ENCODE assay signal across 9 mouse cellular contexts in genomic region chr15:78254751-78255150, GRCm38 (mm10). TPM values are rescaled to one million over a fixed set of nuclear protein-coding genes. Genes with fewer than 3 reads are reported as not detected.
DNase-seq lines count a peak whose midpoint lies in the region; ATAC-seq and TF ChIP-seq lines count a peak whose summit lies in the region.
"Had no signal": no experiment of that assay in that cellular context is flagged by ENCODE, and none has a peak within 500 bp of the region (broad histone marks: within the 10 kb centered on the region; RNA-seq: fewer than 3 reads in every experiment).

No protein-coding gene starts in this region.

- no peaks in the 10 kb centered on the region for H3K27me3 ChIP-seq in lung, embryonic 14.5 days (ENCODE audit: insufficient read depth, low read length)
- H3K27me3 ChIP-seq in embryonic facial prominence, embryonic 11.5 days (ENCODE audit: control insufficient read depth, insufficient read depth, low read length) = no peaks in the 10 kb centered on the region
- no peaks in the 10 kb centered on the region for H3K27me3 ChIP-seq in midbrain, embryonic 14.5 days (ENCODE audit: control insufficient read depth, insufficient read depth, low read length)

- no peak overlapping the region for H3K9ac ChIP-seq in lung, embryonic 14.5 days
- H3K9ac ChIP-seq in embryonic facial prominence, embryonic 11.5 days (replicated peaks; ENCODE audit: low read length) = no peak overlapping the region
- no peak overlapping the region; the same call in 1 of the 2 replicates for H3K9ac ChIP-seq in midbrain, embryonic 14.5 days (replicated peaks; ENCODE audit: low read length)

- no peaks in the 10 kb centered on the region for H3K36me3 ChIP-seq in lung, embryonic 14.5 days (ENCODE audit: insufficient read depth)
- H3K36me3 ChIP-seq in embryonic facial prominence, embryonic 11.5 days (replicated peaks; ENCODE audit: control insufficient read depth, insufficient read depth, low read depth, low read length) = no peaks in the 10 kb centered on the region
- H3K36me3 ChIP-seq in midbrain, embryonic 14.5 days (ENCODE audit: control insufficient read depth, insufficient read depth, low read length) = no peaks in the 10 kb centered on the region

- no peak overlapping the region for H3K4me3 ChIP-seq in lung, embryonic 14.5 days (ENCODE audit: low read depth, low read length)
- H3K4me3 ChIP-seq in embryonic facial prominence, embryonic 11.5 days (ENCODE audit: low read depth, low read length) = no peak overlapping the region
- no peak overlapping the region for H3K4me3 ChIP-seq in midbrain, embryonic 14.5 days (replicated peaks; ENCODE audit: low read depth, low read length)

- H3K4me2 ChIP-seq in lung, embryonic 14.5 days = no peak overlapping the region
- H3K4me2 ChIP-seq in embryonic facial prominence, embryonic 11.5 days (ENCODE audit: low read depth, low read length) = no peak overlapping the region
- no peak overlapping the region for H3K4me2 ChIP-seq in midbrain, embryonic 14.5 days (ENCODE audit: low read length)

- H3K9me3 ChIP-seq in lung, embryonic 14.5 days (ENCODE audit: low read depth, low read length) = no peaks in the 10 kb centered on the region
- no peaks in the 10 kb centered on the region for H3K9me3 ChIP-seq in embryonic facial prominence, embryonic 11.5 days (replicated peaks; ENCODE audit: control insufficient read depth, low read length)
- no peaks in the 10 kb centered on the region for H3K9me3 ChIP-seq in midbrain, embryonic 14.5 days (ENCODE audit: control insufficient read depth, low read length)

- peak; percentile 76 for DNase-seq in lung, embryonic 14.5 days
- no peak for DNase-seq in lung, postnatal 25 days (ENCODE audit: low spot score)
- peak; percentile 54 to 63 for DNase-seq in adrenal gland, postnatal 36 days
- peak; percentile 67 for DNase-seq in embryonic facial prominence, embryonic 11.5 days (ENCODE audit: low spot score)
- DNase-seq in kidney, postnatal 36 days = peak; percentile 11 to 55
- peak; percentile 86 for DNase-seq in midbrain, embryonic 14.5 days
- DNase-seq in spleen, adult 18-20 months = no peak

- no peaks in the 10 kb centered on the region for H3K4me1 ChIP-seq in lung, embryonic 14.5 days (ENCODE audit: insufficient read depth)
- H3K4me1 ChIP-seq in embryonic facial prominence, embryonic 11.5 days (ENCODE audit: control insufficient read depth, insufficient read depth, low read length) = no peaks in the 10 kb centered on the region
- no peaks in the 10 kb centered on the region for H3K4me1 ChIP-seq in midbrain, embryonic 14.5 days (ENCODE audit: control insufficient read depth, insufficient read depth, low read length)

- no peak for ATAC-seq in lung, embryonic 14.5 days (ENCODE audit: insufficient read depth)
- no peak for ATAC-seq in embryonic facial prominence, embryonic 11.5 days (replicated peaks; ENCODE audit: insufficient number of reproducible peaks, low FRiP score, low TSS enrichment, low read depth)
- no peak for ATAC-seq in midbrain, embryonic 14.5 days (ENCODE audit: low FRiP score, low TSS enrichment)
- no peak for ATAC-seq in activated CD4-positive, CD25-positive, alpha-beta regulatory T cell, adult 4 months

- TF ChIP-seq CTCF in lung, embryonic 14.5 days (IDR thresholded peaks at IDR 0.05; ENCODE audit: low read depth) = peak; percentile 54

- WGBS in lung, embryonic 14.5 days = 22% methylated on average over 20 of the region's 20 CpGs
- 17% methylated on average over 20 of the region's 20 CpGs for WGBS in embryonic facial prominence, embryonic 11.5 days
- WGBS in midbrain, embryonic 14.5 days = 23% methylated on average over 20 of the region's 20 CpGs

- H3K27ac ChIP-seq in lung, embryonic 14.5 days (ENCODE audit: low read depth) = no peak overlapping the region
- no peak overlapping the region for H3K27ac ChIP-seq in embryonic facial prominence, embryonic 11.5 days (replicated peaks; ENCODE audit: low read depth, low read length)
- no peak overlapping the region for H3K27ac ChIP-seq in midbrain, embryonic 14.5 days (replicated peaks; ENCODE audit: low read depth, low read length)

RNA-seq across cellular contexts. Expression of gene Ncf4, which starts 10.2 kb away (rescaled TPM):
- 3.1 and 7.2 TPM in 2 replicates for polyA plus RNA-seq in lung, embryonic 14.5 days (2014; fragmentation: Nextera tagmentation; extraction: Ambion mirVana)
- total RNA-seq in adrenal gland, postnatal 36 days (2021) = 1 to 10 TPM; 1.9 to 2.3 TPM
- polyA plus RNA-seq in embryonic facial prominence, embryonic 11.5 days (2014; fragmentation: Nextera tagmentation; extraction: Ambion mirVana) = 6.2 and 7.9 TPM in 2 replicates
- 0.47 and 0.96 TPM in 2 replicates for polyA plus RNA-seq in midbrain, embryonic 14.5 days (2014; fragmentation: Nextera tagmentation; extraction: Ambion mirVana)
- polyA plus RNA-seq in activated CD4-positive, CD25-positive, alpha-beta regulatory T cell, adult 4 months (2017; shearing (Covaris generic)) = 100 to 1,000 TPM; 178 to 188 TPM

RNA-seq across cellular contexts. Expression of gene Pvalb, which starts 48.6 kb away (rescaled TPM):
- polyA plus RNA-seq in lung, embryonic 14.5 days (2014; fragmentation: Nextera tagmentation; extraction: Ambion mirVana) = 0.20 TPM in 1 of 2 replicates, not detected in the other
- total RNA-seq in adrenal gland, postnatal 36 days (2021) = not detected
- 0.22 TPM in 1 of 2 replicates, not detected in the other for polyA plus RNA-seq in embryonic facial prominence, embryonic 11.5 days (2014; fragmentation: Nextera tagmentation; extraction: Ambion mirVana)
- polyA plus RNA-seq in midbrain, embryonic 14.5 days (2014; fragmentation: Nextera tagmentation; extraction: Ambion mirVana) = 7.2 and 9.6 TPM in 2 replicates
- polyA plus RNA-seq in activated CD4-positive, CD25-positive, alpha-beta regulatory T cell, adult 4 months (2017; shearing (Covaris generic)) = not detected
- total RNA-seq: common myeloid progenitor, adult 5-6 weeks had no signal

RNA-seq across cellular contexts. Expression of gene Csf2rb2, which starts 50.8 kb away (rescaled TPM):
- 0.20 and 0.45 TPM in 2 replicates for polyA plus RNA-seq in lung, embryonic 14.5 days (2014; fragmentation: Nextera tagmentation; extraction: Ambion mirVana)
- under 1 TPM; 0.36 to 0.93 TPM for total RNA-seq in adrenal gland, postnatal 36 days (2021)
- polyA plus RNA-seq in embryonic facial prominence, embryonic 11.5 days (2014; fragmentation: Nextera tagmentation; extraction: Ambion mirVana) = 0.26 and 0.38 TPM in 2 replicates
- 0.47 TPM in 1 of 2 replicates, not detected in the other for polyA plus RNA-seq in midbrain, embryonic 14.5 days (2014; fragmentation: Nextera tagmentation; extraction: Ambion mirVana)
- polyA plus RNA-seq in activated CD4-positive, CD25-positive, alpha-beta regulatory T cell, adult 4 months (2017; shearing (Covaris generic)) = not detected

Comparison
In these comparisons a context has a peak if more than half of its experiments do, and no peak if none do; other contexts are left out.
1. DNase-seq: peak in lung, embryonic 14.5 days (single experiment), adrenal gland, postnatal 36 days (2 of 2), embryonic facial prominence, embryonic 11.5 days (single experiment), kidney, postnatal 36 days (2 of 2) and midbrain, embryonic 14.5 days (single experiment); none in lung, postnatal 25 days (single experiment) and spleen, adult 18-20 months (0 of 2).
2. RNA of gene Ncf4, which starts 10.2 kb away (polyA plus RNA-seq): 178 to 188 TPM in activated CD4-positive, CD25-positive, alpha-beta regulatory T cell, adult 4 months; 6.2 to 7.9 TPM in embryonic facial prominence, embryonic 11.5 days, 3.1 to 7.2 TPM in lung, embryonic 14.5 days and 0.47 to 0.96 TPM in midbrain, embryonic 14.5 days; every median in the first group is over 10 times any median in the second.